Mouse (Mus musculus) adrenal gland, adult 8-10 months (tissue): ENCODE measurements around the gene Cdc14a. TPM values are rescaled to one million over a fixed set of nuclear protein-coding genes. Genes with fewer than 3 reads are reported as not detected.

Experiments used
- DNase-seq: peaks from one replicate; pipeline ENCODE4 v3.0.0; 2022
- total RNA-seq, 4 experiments: library from RNA; stranded (reverse); gene quantifications; 2 replicates each; pipeline ENCODE4 v1.2.4; 2022

The Cdc14a gene
- total RNA-seq: 10 to 100 TPM in 3 of 4 experiments, 1 to 10 TPM in 1; 8.0 to 23.8 (median 16.2) TPM

GRCm38 (mm10) chr3:116423353-116424159 is at the start of gene Cdc14a:
Gene Cdc14a, minus strand, starts transcription at chr3:116424032.
- DNase-seq: peak; percentile 81

- no peak for DNase-seq
Observed at GRCm38 (mm10) chr3:116465709-116466108, 41.9 kb upstream of the Cdc14a start.

- no peak for DNase-seq
Observed at GRCm38 (mm10) chr3:116464318-116464717, 40.5 kb upstream of the Cdc14a start.

- no peak for DNase-seq
Observed at GRCm38 (mm10) chr3:116461053-116461452, 37.2 kb upstream of the Cdc14a start.

GRCm38 (mm10) chr3:116454529-116454928 is 30.7 kb upstream of the Cdc14a start:
- no peak for DNase-seq

- DNase-seq: no peak
Observed at GRCm38 (mm10) chr3:116450741-116451140, 26.9 kb upstream of the Cdc14a start.

GRCm38 (mm10) chr3:116444327-116444726 is 20.5 kb upstream of the Cdc14a start:
- DNase-seq: no peak

GRCm38 (mm10) chr3:116442788-116443187 is 19.0 kb upstream of the Cdc14a start:
- no peak for DNase-seq

GRCm38 (mm10) chr3:116441518-116442205 is 17.8 kb upstream of the Cdc14a start:
- DNase-seq: no peak

GRCm38 (mm10) chr3:116440066-116440997 is 16.5 kb upstream of the Cdc14a start:
- no peak for DNase-seq

- no peak for DNase-seq
Observed at GRCm38 (mm10) chr3:116436811-116437601, 13.2 kb upstream of the Cdc14a start.

GRCm38 (mm10) chr3:116436113-116436512 is 12.3 kb upstream of the Cdc14a start:
- DNase-seq: no peak

GRCm38 (mm10) chr3:116434757-116435156 is 10.9 kb upstream of the Cdc14a start:
- DNase-seq: no peak

- no peak for DNase-seq
Observed at GRCm38 (mm10) chr3:116425901-116426300, 2.1 kb upstream of the Cdc14a start.

GRCm38 (mm10) chr3:116424973-116425284 is 1.1 kb upstream of the Cdc14a start:
- peak; percentile 84 for DNase-seq

GRCm38 (mm10) chr3:116424160-116424972 is 534 bp upstream of the Cdc14a start:
- DNase-seq: no peak

- DNase-seq: no peak
Observed at GRCm38 (mm10) chr3:116422795-116423352, 958 bp downstream of the Cdc14a start.

GRCm38 (mm10) chr3:116422074-116422473 is 1.8 kb downstream of the Cdc14a start:
- DNase-seq: no peak

GRCm38 (mm10) chr3:116421121-116421520 is 2.7 kb downstream of the Cdc14a start:
- DNase-seq: no peak

- no peak for DNase-seq
Observed at GRCm38 (mm10) chr3:116419791-116420190, 4.0 kb downstream of the Cdc14a start.

- DNase-seq: no peak
Observed at GRCm38 (mm10) chr3:116414451-116414860, 9.4 kb downstream of the Cdc14a start.
